Mouse (Mus musculus) heart, embryonic 16.5 days (tissue): ENCODE results near the gene Msi1. TPM values are rescaled to one million over a fixed set of nuclear protein-coding genes. Genes with fewer than 3 reads are reported as not detected.

Experiments used
- ATAC-seq: fragments of 200-750 bp; cut with Nextera tagmentation; replicated peaks from 2 replicates; pipeline ENCODE4 v1.8.0; 2017; ENCODE audit warnings: moderate number of reproducible peaks; ENCODE audit not compliant: insufficient read depth, low FRiP score; ENCODE audit errors: extremely low read depth
- H3K27ac ChIP-seq: fragments of 300-500 bp; sonication (generic); 2 replicates; pipeline ENCODE4 v1.5.1; 2014; ENCODE audit warnings: mild to moderate bottlenecking, low read length, control low read depth, moderate library complexity
- H3K27me3 ChIP-seq: fragments of 300-500 bp; sonication (generic); 2 replicates; pipeline ENCODE4 v1.6.1; 2014; ENCODE audit warnings: low read length, mixed read lengths; ENCODE audit not compliant: control insufficient read depth, insufficient read depth
- H3K36me3 ChIP-seq: fragments of 300-500 bp; sonication (generic); 2 replicates; pipeline ENCODE4 v1.6.1; 2014; ENCODE audit not compliant: control insufficient read depth, insufficient read depth
- H3K4me1 ChIP-seq: fragments of 300-500 bp; sonication (generic); 2 replicates; pipeline ENCODE4 v1.6.1; 2014; ENCODE audit warnings: low read length, mixed read lengths; ENCODE audit not compliant: control insufficient read depth, insufficient read depth
- H3K4me2 ChIP-seq: fragments of 300-500 bp; sonication (generic); 2 replicates; pipeline ENCODE4 v1.6.1; 2014; ENCODE audit warnings: low read depth, mild to moderate bottlenecking, control low read depth, low read length
- H3K4me3 ChIP-seq: fragments of 300-500 bp; sonication (generic); 2 replicates; pipeline ENCODE4 v1.5.1; 2014; ENCODE audit warnings: mild to moderate bottlenecking, control low read depth, low read length
- H3K9ac ChIP-seq: fragments of 300-500 bp; sonication (generic); 2 replicates; pipeline ENCODE4 v1.6.1; 2014; ENCODE audit warnings: low read length, control low read depth
- H3K9me3 ChIP-seq: fragments of 300-500 bp; sonication (generic); replicated peaks from 2 replicates; pipeline ENCODE4 v1.6.1; 2016; ENCODE audit warnings: low read length; ENCODE audit not compliant: control insufficient read depth
- WGBS: fragments of 180-500 bp; shearing (Covaris S2); extraction: QIAGEN DNeasy Blood & Tissue Kit; methylation state at CpG from one replicate; pipeline ENCODE4 v1.1.7; 2014; 5-methylcytosine and 5-hydroxymethylcytosine counted together
- polyA plus RNA-seq: library from polyadenylated mRNA; unstranded; fragments of >200 nt; fragmentation: Nextera tagmentation; extraction: Ambion mirVana; gene quantifications from 2 replicates; pipeline ENCODE4 v1.2.1, GENCODE M21; 2015

Msi1 gene
- polyA plus RNA-seq, 1 experiment from 2014 or later = 1.1 TPM

DNA sequence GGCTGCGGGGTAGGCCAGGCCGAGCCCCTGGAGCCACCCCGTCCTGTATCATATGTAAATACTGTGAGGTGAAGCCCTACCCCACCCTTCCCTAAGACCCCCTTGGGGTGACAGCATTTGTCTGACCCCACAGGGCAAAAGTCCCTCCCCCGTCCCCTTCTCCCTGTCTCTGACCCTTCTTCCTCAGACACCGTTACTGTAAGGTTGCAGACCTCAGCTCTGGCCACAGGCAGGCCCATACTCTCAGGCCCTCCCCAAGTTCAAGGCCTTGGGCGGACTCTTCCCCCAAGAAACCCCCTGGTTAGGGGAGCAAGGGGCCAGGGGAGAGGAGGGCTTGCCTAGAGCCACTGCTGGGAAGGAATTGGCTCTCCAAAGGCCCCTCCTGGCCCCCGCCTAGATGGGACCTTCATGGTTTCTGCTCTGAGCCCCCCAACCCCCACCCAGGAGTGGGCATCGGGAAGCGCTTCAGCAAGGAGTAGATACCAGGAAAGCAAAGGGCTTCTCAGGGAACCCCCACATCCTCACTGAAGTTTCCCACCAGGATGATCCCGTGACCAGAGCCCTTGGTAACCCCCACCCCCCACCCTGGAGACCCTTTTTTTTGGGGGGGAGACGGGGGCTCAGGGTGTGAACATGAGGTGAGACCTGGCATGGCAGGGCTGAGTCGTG, 25.2 kb downstream of the Msi1 start:
- H3K4me2 ChIP-seq = no peak overlapping the region
- no peaks in the 10 kb centered on the region for H3K27me3 ChIP-seq
- no peaks in the 10 kb centered on the region for H3K9me3 ChIP-seq
- H3K36me3 ChIP-seq = no peaks in the 10 kb centered on the region
- no peak for ATAC-seq
- H3K4me1 ChIP-seq = peaks cover 12% of the 10 kb centered on the region
- 81% methylated on average over 12 of the region's 12 CpGs for WGBS
- H3K4me3 ChIP-seq = no peak overlapping the region
- H3K9ac ChIP-seq = no peak overlapping the region
- H3K27ac ChIP-seq = no peak overlapping the region

DNA sequence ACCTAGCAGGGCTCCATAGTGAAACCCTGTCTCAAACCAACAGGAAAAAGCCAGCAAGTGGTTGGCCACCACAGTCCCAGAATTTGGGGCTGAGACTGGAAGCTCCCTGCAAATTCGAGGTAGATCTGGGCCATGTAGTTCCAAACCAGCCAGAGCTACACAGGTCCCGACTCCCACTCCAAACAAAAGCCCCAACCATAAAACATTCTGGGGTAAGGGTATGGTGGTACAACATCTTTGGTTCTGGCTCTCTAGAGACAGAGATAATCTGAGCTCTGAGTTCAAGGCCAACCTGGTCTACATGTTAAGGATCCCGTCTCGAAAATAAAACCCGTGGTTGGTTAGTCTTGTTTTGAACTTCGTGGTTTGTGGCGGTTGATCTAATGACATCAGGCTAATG, 26.4 kb downstream of the Msi1 start:
- no peak overlapping the region for H3K4me3 ChIP-seq
- no peak overlapping the region for H3K9ac ChIP-seq
- no peaks in the 10 kb centered on the region for H3K27me3 ChIP-seq
- no peaks in the 10 kb centered on the region for H3K36me3 ChIP-seq
- ATAC-seq = no peak
- H3K27ac ChIP-seq = no peak overlapping the region
- WGBS = 85% methylated on average over 7 of the region's 7 CpGs
- no peaks in the 10 kb centered on the region for H3K9me3 ChIP-seq
- no peak overlapping the region for H3K4me2 ChIP-seq
- peaks cover 3% of the 10 kb centered on the region for H3K4me1 ChIP-seq

DNA sequence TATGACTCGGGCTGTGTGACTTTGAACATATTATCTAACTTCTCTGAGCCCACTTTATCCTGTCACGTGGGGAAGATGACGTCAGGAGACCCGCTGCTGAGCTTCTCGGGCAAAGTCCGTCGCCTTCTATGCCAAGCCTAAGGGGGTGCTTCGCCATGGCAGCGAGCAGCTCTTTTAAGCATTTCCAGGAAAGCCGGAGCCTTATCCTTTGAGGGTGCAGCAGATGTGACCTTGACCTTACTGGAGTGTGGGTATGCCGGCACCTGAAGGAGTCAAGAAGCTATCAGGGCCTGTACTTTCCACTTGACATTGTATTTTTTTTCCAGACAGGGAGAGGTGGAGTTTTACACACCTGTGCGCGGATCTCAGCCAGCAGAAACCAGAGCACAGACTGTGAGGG, 29.5 kb downstream of the Msi1 start:
- WGBS = 59% methylated on average over 13 of the region's 13 CpGs
- Histone ChIP-seq H3K36me3 (no peaks in the 10 kb centered on the region), H3K4me3 (no peak overlapping the region), H3K27me3 (no peaks in the 10 kb centered on the region), H3K27ac (no peak overlapping the region), H3K4me1 (0 out of 2 replicates have a peak, but pooled peaks cover 1% of the 10 kb centered on the region), H3K9ac (no peak overlapping the region), H3K4me2 (no peak overlapping the region), H3K9me3 (no peaks in the 10 kb centered on the region)
- ATAC-seq = no peak

DNA sequence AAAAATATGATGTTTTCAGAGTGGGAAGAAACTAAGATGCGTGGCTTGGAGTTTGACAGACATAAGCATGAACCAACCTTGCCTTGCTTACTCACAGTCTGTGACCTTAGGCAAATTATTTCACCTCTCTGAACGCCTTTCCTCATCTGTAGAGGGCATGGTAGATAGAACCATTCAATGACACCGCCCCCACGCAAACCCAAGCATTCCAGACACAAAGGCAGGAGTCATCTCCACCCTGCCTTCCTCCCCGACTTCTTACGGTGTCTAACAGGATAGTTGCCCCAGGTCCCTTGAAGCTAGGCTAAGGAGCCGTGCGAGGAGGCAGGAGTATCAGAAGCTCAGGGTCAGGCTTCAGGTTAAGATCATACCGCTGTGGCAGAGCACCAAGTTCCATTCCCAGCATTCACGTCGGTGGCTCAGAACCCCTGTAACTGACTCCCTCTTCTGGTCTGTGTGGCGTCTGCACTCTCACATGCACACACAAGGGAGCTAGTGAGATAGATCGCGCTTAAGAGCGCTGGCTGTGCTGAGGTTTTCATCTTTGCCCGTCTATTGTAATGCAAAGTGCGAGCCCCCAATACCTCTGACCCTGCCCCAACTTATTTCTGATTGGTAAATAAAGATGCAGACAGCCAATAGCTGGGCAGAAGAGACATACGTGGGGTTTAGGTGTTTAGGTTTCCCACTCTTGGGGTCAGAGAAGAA, 35.2 kb downstream of the Msi1 start:
- ATAC-seq = no peak
- H3K4me1 ChIP-seq = 0 out of 2 replicates have a peak, but pooled peaks cover 3% of the 10 kb centered on the region
- 77% methylated on average over 18 of the region's 18 CpGs for WGBS
- H3K27ac ChIP-seq = no peak overlapping the region
- no peaks in the 10 kb centered on the region for H3K36me3 ChIP-seq
- no peak overlapping the region for H3K4me2 ChIP-seq
- no peaks in the 10 kb centered on the region for H3K9me3 ChIP-seq
- H3K27me3 ChIP-seq = no peaks in the 10 kb centered on the region
- no peak overlapping the region for H3K4me3 ChIP-seq
- no peak overlapping the region for H3K9ac ChIP-seq

DNA sequence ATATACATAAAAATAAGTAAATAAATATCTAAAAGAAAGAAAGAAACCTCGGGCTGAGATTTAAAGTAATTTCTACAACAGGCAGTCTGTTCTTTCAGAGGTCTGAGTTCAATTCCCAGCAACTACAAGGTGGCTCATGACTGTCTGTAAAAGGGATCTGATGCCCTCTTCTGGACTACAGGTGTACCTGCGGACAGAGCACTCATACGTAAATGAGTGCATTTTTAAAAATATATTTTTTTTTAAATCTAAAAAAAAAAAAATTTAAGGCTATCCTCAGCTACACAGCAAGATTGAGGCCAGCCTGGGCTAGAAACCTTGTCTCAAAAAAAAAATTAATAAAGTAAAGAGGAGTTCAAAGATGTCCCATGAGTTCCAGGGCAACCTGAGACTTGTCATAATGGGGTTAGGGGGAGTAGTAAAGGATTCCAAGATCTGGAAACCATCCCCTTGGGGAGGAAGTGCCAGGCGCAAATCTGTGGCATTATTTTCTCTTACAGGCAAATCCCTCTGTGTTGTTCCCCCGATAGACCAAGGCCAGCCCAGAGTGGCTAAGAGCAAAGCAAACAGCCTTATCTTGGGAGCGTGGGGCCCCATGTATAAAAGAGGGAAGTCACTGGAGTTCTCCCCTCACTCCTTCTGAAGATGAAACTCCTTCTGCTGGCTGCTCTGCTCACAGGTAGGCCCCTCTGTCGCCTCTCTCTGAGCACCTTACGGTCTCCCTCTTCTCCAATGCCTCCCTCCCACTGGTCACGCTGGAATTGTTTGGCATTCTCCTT, 36.4 kb downstream of the Msi1 start, which contains the start of gene Pla2g1b:
Gene Pla2g1b, plus strand, starts transcription at position 621 of the 779 bp plus-strand sequence.
- H3K9me3 ChIP-seq = no peaks in the 10 kb centered on the region
- no peak for ATAC-seq
- no peak within 1 kb of the TSS for H3K9ac ChIP-seq
- H3K27ac ChIP-seq = no peak within 1 kb of the TSS
- H3K27me3 ChIP-seq = no peaks in the 10 kb centered on the region
- no peaks in the 10 kb centered on the region for H3K36me3 ChIP-seq
- WGBS = 36% methylated on average over 9 of the region's 9 CpGs
- H3K4me1 ChIP-seq = peaks cover 4% of the 10 kb centered on the region; the same call in 1 of the 2 replicates
- H3K4me3 ChIP-seq = no peak within 1 kb of the TSS
- no peak within 1 kb of the TSS for H3K4me2 ChIP-seq

DNA sequence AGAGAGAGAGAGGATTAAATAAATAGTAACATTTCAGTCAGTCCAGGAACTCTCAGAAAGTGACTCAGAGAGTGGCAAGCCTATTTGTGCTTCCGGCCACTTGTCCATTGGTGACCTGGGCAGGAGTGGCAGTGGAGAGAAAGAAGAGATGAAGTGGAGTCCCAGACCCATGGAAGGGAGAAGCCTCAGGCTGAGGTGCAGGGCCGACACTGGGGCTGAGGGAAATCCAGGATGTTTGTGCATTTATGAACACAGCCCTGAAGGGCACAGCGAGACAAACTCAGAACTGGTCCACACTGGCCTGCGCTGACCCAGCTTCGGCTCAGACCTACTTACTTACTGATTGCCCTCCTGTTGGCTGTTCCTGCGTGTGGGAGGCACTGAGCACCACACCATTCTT, 40.4 kb downstream of the Msi1 start:
- WGBS = 60% methylated on average over 6 of the region's 6 CpGs
- Histone ChIP-seq H3K27ac (no peak overlapping the region), H3K9ac (no peak overlapping the region), H3K4me3 (no peak overlapping the region), H3K9me3 (no peaks in the 10 kb centered on the region), H3K36me3 (no peaks in the 10 kb centered on the region), H3K4me1 (peaks cover 6% of the 10 kb centered on the region; the same call in 1 of the 2 replicates), H3K27me3 (no peaks in the 10 kb centered on the region), H3K4me2 (no peak overlapping the region)
- ATAC-seq = no peak

DNA sequence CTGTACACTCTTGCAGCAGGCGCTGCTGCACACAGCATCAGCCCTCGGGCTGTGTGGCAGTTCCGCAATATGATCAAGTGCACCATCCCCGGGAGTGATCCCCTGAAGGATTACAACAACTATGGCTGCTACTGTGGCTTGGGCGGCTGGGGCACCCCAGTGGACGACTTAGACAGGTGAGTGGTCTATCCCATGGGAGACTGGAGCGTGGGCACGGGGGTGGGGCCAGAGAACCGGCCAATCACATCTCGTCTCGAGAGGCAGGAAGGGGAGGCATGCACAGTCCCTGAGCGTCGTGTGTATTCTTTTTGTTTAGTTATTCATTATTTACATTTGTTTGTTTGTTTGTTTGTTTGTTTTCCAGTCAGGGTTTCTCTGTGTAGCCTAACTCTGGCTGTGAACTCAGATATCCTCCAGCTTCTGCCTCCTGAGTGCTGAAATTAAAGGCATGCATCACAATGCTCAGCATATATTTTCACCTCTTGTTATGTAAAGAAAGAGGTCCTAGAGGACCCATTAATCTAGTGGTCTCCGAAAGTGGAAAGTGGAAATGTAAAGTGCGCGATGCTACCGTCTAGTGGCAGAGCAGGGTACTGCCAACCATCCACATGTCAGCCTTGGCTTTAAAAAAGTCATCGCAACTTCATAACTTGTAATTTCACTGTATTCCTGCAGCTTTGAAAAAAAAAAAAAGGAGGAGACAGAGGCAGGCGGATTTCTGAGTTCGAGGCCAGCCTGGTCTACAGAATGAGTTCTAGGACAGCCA, 41.5 kb downstream of the Msi1 start:
- 32% methylated on average over 20 of the region's 20 CpGs for WGBS
- no peaks in the 10 kb centered on the region for H3K27me3 ChIP-seq
- H3K4me2 ChIP-seq = peak overlapping the region; percentile 36
- no peak overlapping the region for H3K9ac ChIP-seq
- H3K4me1 ChIP-seq = peaks cover 11% of the 10 kb centered on the region
- no peak for ATAC-seq
- no peaks in the 10 kb centered on the region for H3K36me3 ChIP-seq
- no peak overlapping the region for H3K4me3 ChIP-seq
- no peak overlapping the region for H3K27ac ChIP-seq
- no peaks in the 10 kb centered on the region for H3K9me3 ChIP-seq

DNA sequence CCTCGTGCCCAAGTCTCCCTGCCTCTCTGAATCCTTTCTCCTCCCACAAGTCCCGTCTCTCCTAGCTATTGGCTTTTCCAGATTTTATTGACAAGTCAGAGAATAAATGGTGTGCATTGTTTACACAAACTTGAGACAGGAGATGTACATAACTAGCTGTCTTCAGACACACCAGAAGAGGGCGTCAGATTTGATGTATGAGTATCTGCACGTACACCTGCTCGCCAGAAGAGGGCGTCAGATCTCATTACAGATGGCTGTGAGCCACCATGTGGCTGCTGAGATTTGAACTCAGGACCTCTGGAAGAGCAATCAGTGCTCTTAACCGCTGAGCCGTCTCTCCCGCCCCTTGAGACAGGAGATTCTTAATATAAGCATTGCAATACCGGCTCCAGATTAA, 43.8 kb downstream of the Msi1 start:
- H3K27me3 ChIP-seq = no peaks in the 10 kb centered on the region
- no peak overlapping the region for H3K27ac ChIP-seq
- no peak for ATAC-seq
- no peak overlapping the region for H3K9ac ChIP-seq
- H3K4me3 ChIP-seq = no peak overlapping the region
- 74% methylated on average over 10 of the region's 10 CpGs for WGBS
- no peak overlapping the region for H3K4me2 ChIP-seq
- H3K4me1 ChIP-seq = peaks cover 9% of the 10 kb centered on the region
- peaks cover 5% of the 10 kb centered on the region; the same call in 1 of the 2 replicates for H3K36me3 ChIP-seq
- no peaks in the 10 kb centered on the region for H3K9me3 ChIP-seq
